In genomic region chr11:97289276-97290230, GRCm38 (mm10) we compare ENCODE assay signal across 9 mouse cellular contexts. TPM values are rescaled to one million over a fixed set of nuclear protein-coding genes. Genes with fewer than 3 reads are reported as not detected.
A peak's percentile ranks its signal among the peaks of the same experiment; 100 is the strongest.
DNase-seq lines count a peak whose midpoint lies in the region; ATAC-seq lines count a peak whose summit lies in the region.
"Had no signal": no experiment of that assay in that cellular context is flagged by ENCODE, and none has a peak within 500 bp of the region (broad histone marks: within the 10 kb centered on the region; RNA-seq: fewer than 3 reads in every experiment).

No protein-coding gene starts in this region.

- H3K4me2 ChIP-seq in stomach, embryonic 16.5 days (ENCODE audit: low read depth, low read length), result no peak overlapping the region
- no peak overlapping the region for H3K4me2 ChIP-seq in neural tube, embryonic 15.5 days
- H3K4me2 ChIP-seq: liver, embryonic 13.5 days had no signal

- DNase-seq in cerebellum, postnatal 10 days, result peak; percentile 34 to 38
- DNase-seq in cerebellum, postnatal 25 days, result no peak
- peak; percentile 63 to 72 for DNase-seq in right cerebral cortex, postnatal 10 days (ENCODE audit: low spot score in 2 of 2)
- no peak for DNase-seq in right cerebral cortex, postnatal 25 days
- DNase-seq in heart, postnatal 10 days, result peak; percentile 51 to 72
- DNase-seq: liver, embryonic 13.5 days had no signal

- no peak overlapping the region for H3K9ac ChIP-seq in stomach, embryonic 16.5 days (ENCODE audit: low read length)
- no peak overlapping the region for H3K9ac ChIP-seq in neural tube, embryonic 15.5 days (replicated peaks)
- H3K9ac ChIP-seq: liver, embryonic 13.5 days had no signal

- peak; percentile 25; the same call in 1 of the 2 replicates for ATAC-seq in stomach, embryonic 16.5 days (ENCODE audit: insufficient read depth, low FRiP score)
- no peak for ATAC-seq in neural tube, embryonic 15.5 days (ENCODE audit: low FRiP score)
- ATAC-seq in cerebellum, adult (ENCODE audit: insufficient number of reproducible peaks, low FRiP score, low TSS enrichment), result no peak

- WGBS in stomach, embryonic 16.5 days, result 54% methylated on average over 12 of the region's 12 CpGs
- WGBS in neural tube, embryonic 15.5 days, result 58% methylated on average over 11 of the region's 12 CpGs

- 0 out of 2 replicates have a peak, but pooled peaks cover 9% of the 10 kb centered on the region for H3K4me1 ChIP-seq in stomach, embryonic 16.5 days (ENCODE audit: control insufficient read depth, insufficient read depth, low read length)
- H3K4me1 ChIP-seq in neural tube, embryonic 15.5 days, result peaks cover 3% of the 10 kb centered on the region; the same call in 1 of the 2 replicates
- H3K4me1 ChIP-seq: liver, embryonic 13.5 days had no signal

- H3K27me3 ChIP-seq in stomach, embryonic 16.5 days (ENCODE audit: control insufficient read depth, insufficient read depth, low read length), result no peaks in the 10 kb centered on the region
- H3K27me3 ChIP-seq in neural tube, embryonic 15.5 days (replicated peaks), result no peaks in the 10 kb centered on the region
- H3K27me3 ChIP-seq: liver, embryonic 13.5 days had no signal

- no peaks in the 10 kb centered on the region for H3K9me3 ChIP-seq in stomach, embryonic 16.5 days (replicated peaks; ENCODE audit: control insufficient read depth, low read length)
- H3K9me3 ChIP-seq in neural tube, embryonic 15.5 days (replicated peaks), result no peaks in the 10 kb centered on the region
- H3K9me3 ChIP-seq: liver, embryonic 13.5 days had no signal

- H3K36me3 ChIP-seq in stomach, embryonic 16.5 days (ENCODE audit: control insufficient read depth, insufficient read depth, low read length), result no peaks in the 10 kb centered on the region
- H3K36me3 ChIP-seq in neural tube, embryonic 15.5 days, result no peaks in the 10 kb centered on the region
- H3K36me3 ChIP-seq: liver, embryonic 13.5 days had no signal

- peak overlapping the region; percentile 70 for H3K27ac ChIP-seq in stomach, embryonic 16.5 days (ENCODE audit: low read length)
- no peak overlapping the region for H3K27ac ChIP-seq in neural tube, embryonic 15.5 days (replicated peaks)
- H3K27ac ChIP-seq: liver, embryonic 13.5 days had no signal

- H3K4me3 ChIP-seq in stomach, embryonic 16.5 days (replicated peaks; ENCODE audit: low read length), result no peak overlapping the region
- no peak overlapping the region for H3K4me3 ChIP-seq in neural tube, embryonic 15.5 days (replicated peaks)
- H3K4me3 ChIP-seq: liver, embryonic 13.5 days had no signal

- intact Hi-C loops in heart, postnatal 10 days (cut with DNase I), result no loop called here

RNA-seq across cellular contexts. Expression of gene Npepps, which starts 9.1 kb away (rescaled TPM):
- total RNA-seq in heart, postnatal 10 days (2021), result 10 to 100 TPM; 64.2 to 71.8 TPM
- 94.7 and 95.8 TPM in 2 replicates for polyA plus RNA-seq in stomach, embryonic 16.5 days (2015; fragmentation: Nextera tagmentation; extraction: Ambion mirVana)
- 136 and 145 TPM in 2 replicates for polyA plus RNA-seq in neural tube, embryonic 15.5 days (2015; fragmentation: Nextera tagmentation; extraction: Ambion mirVana)

RNA-seq across cellular contexts. Expression of gene Mrpl45, which starts 26.0 kb away (rescaled TPM):
- 10 to 100 TPM; 44.1 to 51.8 TPM for total RNA-seq in heart, postnatal 10 days (2021)
- polyA plus RNA-seq in stomach, embryonic 16.5 days (2015; fragmentation: Nextera tagmentation; extraction: Ambion mirVana), result 38.5 and 38.6 TPM in 2 replicates
- 38.6 and 43.3 TPM in 2 replicates for polyA plus RNA-seq in neural tube, embryonic 15.5 days (2015; fragmentation: Nextera tagmentation; extraction: Ambion mirVana)

Comparison
In these comparisons a context has a peak if more than half of its experiments do, and no peak if none do; other contexts are left out.
1. DNase-seq: peak in cerebellum, postnatal 10 days (2 of 2), right cerebral cortex, postnatal 10 days (2 of 2) and heart, postnatal 10 days (2 of 2); none in cerebellum, postnatal 25 days (0 of 2) and right cerebral cortex, postnatal 25 days (single experiment).